Mouse (Mus musculus): ENCODE data around the gene Tmigd3.
A peak's percentile ranks its signal among the peaks of the same experiment; 100 is the strongest.
"Not testable (repeated sequence)": the region's sequence is repeated elsewhere in the genome, so short reads cannot be mapped to it uniquely, and the experiment has no call there.

Tmigd3 gene

DNA sequence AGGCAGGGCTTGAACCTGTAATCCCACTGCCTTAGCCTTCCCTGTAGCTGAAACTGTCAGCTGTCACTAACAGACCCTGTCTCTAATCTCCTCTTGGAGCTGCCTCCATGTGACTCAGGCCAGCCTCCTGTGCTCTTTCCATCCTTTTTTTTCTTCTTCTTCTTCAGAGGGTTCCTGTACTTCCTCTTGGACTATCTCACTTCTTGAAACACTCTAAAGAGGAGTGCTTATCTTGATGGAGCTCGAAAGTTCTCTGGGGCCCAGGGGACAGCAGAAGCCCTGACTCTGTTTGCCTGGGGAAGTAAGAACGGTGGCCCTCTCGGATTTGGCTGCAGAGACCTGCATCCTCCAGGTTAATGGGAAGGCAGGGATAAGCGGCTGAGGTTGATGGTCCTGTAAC is 33.5 kb downstream of the Tmigd3 start:
- DNase-seq (ENCODE audit: low read depth, low spot score), result no peak

DNA sequence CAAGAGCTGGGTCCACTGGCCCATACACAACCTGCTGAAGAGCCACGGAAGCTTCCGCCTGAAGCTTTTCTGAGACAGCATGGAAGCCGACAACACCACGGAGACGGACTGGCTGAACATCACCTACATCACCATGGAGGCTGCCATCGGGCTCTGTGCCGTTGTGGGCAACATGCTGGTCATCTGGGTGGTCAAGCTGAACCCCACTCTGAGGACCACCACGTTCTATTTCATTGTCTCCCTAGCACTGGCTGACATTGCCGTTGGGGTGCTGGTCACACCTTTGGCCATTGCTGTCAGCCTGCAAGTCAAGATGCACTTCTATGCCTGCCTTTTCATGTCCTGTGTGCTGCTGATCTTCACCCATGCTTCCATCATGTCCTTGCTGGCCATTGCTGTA is 34.0 kb downstream of the Tmigd3 start:
- DNase-seq (ENCODE audit: low read depth, low spot score), result no peak

GRCm38 (mm10) chr3:105907956-105908655 is 37.4 kb downstream of the Tmigd3 start:
- DNase-seq (ENCODE audit: low read depth, low spot score), result no peak

DNA sequence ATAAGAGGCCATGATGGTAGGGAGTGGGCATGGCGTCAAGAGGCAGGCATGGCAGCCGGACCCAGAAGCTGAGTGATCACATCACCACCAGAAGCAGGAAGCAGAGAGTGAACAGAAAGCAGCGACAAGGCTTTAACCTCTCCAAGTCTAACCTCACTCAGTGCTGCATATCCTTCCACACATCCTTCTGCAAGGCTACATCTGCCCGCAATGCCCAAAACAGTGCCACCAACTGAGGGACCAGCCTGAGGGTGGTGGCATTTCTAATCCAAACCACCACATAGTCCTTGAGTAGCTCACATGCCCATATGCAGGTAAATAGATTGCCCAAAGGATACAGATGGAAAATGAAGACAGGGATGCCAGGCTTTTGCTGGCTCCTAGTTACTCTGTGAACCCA is 38.3 kb downstream of the Tmigd3 start:
- no peak for DNase-seq (ENCODE audit: low read depth, low spot score)

DNA sequence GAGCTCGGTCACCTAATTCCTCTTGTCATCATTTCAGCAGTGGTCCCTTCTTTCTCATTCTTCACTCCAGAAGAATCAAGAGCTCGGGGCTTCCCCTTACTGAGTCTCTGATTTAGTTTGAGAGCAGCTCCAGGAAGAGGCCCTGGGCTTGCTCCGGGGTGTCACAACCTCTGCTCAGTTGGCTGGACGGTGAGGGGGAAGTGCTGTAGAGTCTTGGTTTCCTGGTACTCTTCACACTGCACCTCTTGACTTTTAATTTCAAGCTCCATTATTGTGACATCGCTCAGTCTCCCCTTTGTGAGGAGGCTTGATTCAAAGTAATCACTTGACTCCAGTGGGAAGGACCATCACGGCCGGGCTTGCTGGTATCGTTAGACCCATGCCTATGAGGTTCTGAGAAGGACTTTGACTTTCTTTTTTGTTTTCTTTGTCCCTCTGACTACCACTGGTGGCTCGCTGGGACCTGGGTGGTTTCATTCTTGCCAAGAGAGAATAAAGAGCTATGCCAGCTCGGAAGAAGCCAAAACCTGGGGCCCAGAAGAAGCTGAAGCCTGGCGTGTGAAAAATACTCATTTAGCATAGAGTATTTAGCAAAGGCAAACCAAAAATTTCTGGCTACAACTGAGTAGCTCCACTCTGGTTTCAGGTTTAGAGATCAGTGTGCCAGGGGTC is 40.0 kb downstream of the Tmigd3 start:
- DNase-seq (ENCODE audit: low read depth, low spot score), result peak; percentile 70

GRCm38 (mm10) chr3:105912097-105912880 is 41.6 kb downstream of the Tmigd3 start:
- DNase-seq (ENCODE audit: low read depth, low spot score), result no peak

- no peak for DNase-seq (ENCODE audit: low read depth, low spot score)
Measured at GRCm38 (mm10) chr3:105913839-105914681, 43.4 kb downstream of the Tmigd3 start.

GRCm38 (mm10) chr3:105915281-105915680 is 44.6 kb downstream of the Tmigd3 start:
- no peak for DNase-seq (ENCODE audit: low read depth, low spot score)

DNA sequence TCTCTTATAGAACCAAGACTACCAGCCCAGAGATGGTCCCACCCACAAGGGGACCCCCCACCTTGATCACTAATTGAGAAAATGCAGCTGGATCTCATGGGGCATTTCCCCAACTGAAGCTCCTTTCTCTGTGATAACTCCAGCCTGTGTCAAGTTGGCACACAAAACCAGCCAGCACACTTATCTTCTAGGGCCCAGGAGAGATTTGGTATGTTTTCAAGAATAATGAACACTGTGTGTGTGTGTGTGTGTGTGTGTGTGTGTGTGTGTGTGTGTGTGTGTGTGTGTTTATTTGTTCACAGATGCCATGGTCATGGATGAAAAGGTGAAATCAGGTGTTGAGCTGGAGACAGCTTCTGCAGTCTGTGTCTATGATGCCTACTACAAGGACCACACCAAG is 45.8 kb downstream of the Tmigd3 start:
- DNase-seq (ENCODE audit: low read depth, low spot score), result not testable (repeated sequence)

GRCm38 (mm10) chr3:105917656-105918354 is 47.1 kb downstream of the Tmigd3 start:
- DNase-seq (ENCODE audit: low read depth, low spot score), result no peak

DNA sequence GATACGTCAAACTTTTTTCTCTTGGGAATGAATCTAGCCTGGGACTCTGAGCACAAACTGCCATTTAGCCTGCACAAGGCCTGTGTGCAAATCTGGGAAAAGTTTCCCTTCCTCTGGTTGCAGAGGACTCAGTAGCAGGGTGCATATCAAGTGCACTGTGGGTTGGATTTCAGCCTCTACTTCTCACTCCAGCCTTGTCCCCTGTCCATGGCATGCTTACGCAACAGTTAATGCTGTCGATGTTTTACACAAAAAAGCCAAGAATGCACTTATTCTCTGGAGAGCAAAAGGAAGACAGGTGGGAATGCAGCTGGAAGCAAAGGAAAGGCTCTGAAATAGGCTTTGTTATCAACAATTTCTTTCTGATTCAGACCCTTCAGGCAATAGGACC is 47.6 kb downstream of the Tmigd3 start:
- DNase-seq (ENCODE audit: low read depth, low spot score), result no peak

DNA sequence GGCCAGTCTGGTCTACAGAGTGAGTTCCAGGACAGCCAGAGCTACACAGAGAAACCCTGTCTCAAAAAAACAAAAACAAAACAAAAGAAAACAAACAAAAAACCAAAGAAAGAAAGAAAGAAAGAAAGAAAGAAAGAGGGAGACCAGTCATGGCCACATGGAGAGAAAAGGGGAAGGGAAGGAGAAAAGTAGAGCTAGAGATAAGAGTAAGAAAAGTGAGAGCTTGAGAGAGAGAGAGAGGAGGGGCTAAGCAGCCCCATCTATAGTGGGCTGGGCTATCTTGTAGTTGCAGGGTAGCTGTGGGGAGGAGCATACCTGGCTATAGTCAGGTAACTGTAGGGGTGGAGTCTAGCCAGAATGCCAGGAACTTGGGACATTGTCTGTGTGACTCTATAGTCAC is 50.0 kb downstream of the Tmigd3 start:
- DNase-seq (ENCODE audit: low read depth, low spot score), result not testable (repeated sequence)

- DNase-seq (ENCODE audit: low read depth, low spot score), result no peak
Measured at GRCm38 (mm10) chr3:105921959-105922358, 51.3 kb downstream of the Tmigd3 start.

- no peak for DNase-seq (ENCODE audit: low read depth, low spot score)
Measured at GRCm38 (mm10) chr3:105924616-105925015, 53.9 kb downstream of the Tmigd3 start.

GRCm38 (mm10) chr3:105927561-105928194 is 57.0 kb downstream of the Tmigd3 start:
- no peak for DNase-seq (ENCODE audit: low read depth, low spot score)

GRCm38 (mm10) chr3:105928195-105928569 is 57.5 kb downstream of the Tmigd3 start:
- DNase-seq (ENCODE audit: low read depth, low spot score), result no peak

DNA sequence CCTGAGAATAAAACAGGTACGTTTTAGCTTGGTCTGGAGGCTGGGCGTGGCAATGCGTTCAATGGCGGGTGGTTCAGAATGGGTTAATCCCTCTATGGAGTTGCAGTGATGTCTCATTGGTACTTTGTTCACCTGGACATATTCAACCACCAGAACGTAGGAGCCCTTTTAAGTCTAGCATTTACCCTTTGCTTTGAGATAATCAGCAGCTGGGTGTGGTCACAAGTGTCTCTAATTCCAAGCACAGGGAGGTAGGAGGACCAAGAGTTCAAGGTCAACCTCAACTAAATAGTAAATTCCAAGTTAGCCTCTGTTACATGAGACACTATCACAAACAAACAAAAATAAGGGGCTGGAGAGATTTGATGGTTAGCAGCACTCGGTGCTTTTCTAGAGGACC is 58.1 kb downstream of the Tmigd3 start:
- DNase-seq (ENCODE audit: low read depth, low spot score), result no peak

DNA sequence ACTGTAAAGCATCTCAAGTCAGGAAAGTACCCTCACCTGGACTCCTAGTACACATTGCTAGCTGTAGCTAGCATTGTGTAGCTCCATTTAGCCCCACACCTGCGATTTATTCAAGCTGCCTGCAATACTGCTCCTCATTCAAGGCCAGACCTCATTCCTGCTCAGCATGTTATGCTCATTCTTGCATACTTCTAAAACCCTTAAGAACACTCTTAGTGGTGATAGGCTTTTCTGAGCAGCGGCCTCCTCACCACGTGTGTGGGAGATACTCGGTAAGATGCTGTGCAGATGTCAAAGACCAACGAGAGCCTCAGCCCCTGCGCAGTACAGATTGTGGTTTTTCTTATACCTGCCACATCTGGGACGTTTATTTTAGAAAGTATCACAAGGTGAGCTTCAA is 59.1 kb downstream of the Tmigd3 start:
- DNase-seq (ENCODE audit: low read depth, low spot score), result peak; percentile 8

GRCm38 (mm10) chr3:105931095-105931494 is 60.4 kb downstream of the Tmigd3 start:
- no peak for DNase-seq (ENCODE audit: low read depth, low spot score)

- DNase-seq (ENCODE audit: low read depth, low spot score), result no peak
Measured at GRCm38 (mm10) chr3:105932240-105933071, 61.8 kb downstream of the Tmigd3 start, which contains the start of gene I830077J02Rik. I830077J02Rik (minus strand) TSS chr3:105932664.

All from CD4-positive, CD25-positive, alpha-beta regulatory T cell, adult 2 months (primary cell).